Mouse (Mus musculus) heart, embryonic 13.5 days (tissue): ENCODE measurements around the gene Coa3. TPM values are rescaled to one million over a fixed set of nuclear protein-coding genes. Genes with fewer than 3 reads are reported as not detected.
A peak's percentile ranks its signal among the peaks of the same experiment; 100 is the strongest.

ENCODE experiments used
- ATAC-seq: fragments of 200-750 bp; cut with Nextera tagmentation; 2 replicates; pipeline ENCODE4 v1.8.0; 2017; ENCODE audit warnings: moderate TSS enrichment; ENCODE audit not compliant: insufficient number of reproducible peaks, low FRiP score, low TSS enrichment; ENCODE audit errors: extremely low read depth
- H3K27ac ChIP-seq: fragments of 300-500 bp; sonication (generic); replicated peaks from 2 replicates; pipeline ENCODE4 v1.5.1; 2015; ENCODE audit warnings: moderate library complexity, mild to moderate bottlenecking, inconsistent platforms
- H3K27me3 ChIP-seq: fragments of 300-500 bp; sonication (generic); replicated peaks from 2 replicates; pipeline ENCODE4 v1.6.1; 2015; ENCODE audit warnings: mild to moderate bottlenecking, inconsistent platforms
- H3K36me3 ChIP-seq: fragments of 300-500 bp; sonication (generic); 2 replicates; pipeline ENCODE4 v1.6.1; 2015; ENCODE audit warnings: mild to moderate bottlenecking, inconsistent platforms
- H3K4me1 ChIP-seq: fragments of 300-500 bp; sonication (generic); 2 replicates; pipeline ENCODE4 v1.6.1; 2015; ENCODE audit warnings: inconsistent platforms
- H3K4me2 ChIP-seq: fragments of 300-500 bp; sonication (generic); 2 replicates; pipeline ENCODE4 v1.6.1; 2015; ENCODE audit warnings: inconsistent platforms, mild to moderate bottlenecking, moderate library complexity
- H3K4me3 ChIP-seq: fragments of 300-500 bp; sonication (generic); 2 replicates; pipeline ENCODE4 v1.5.1; 2015; ENCODE audit warnings: moderate library complexity, mild to moderate bottlenecking, inconsistent platforms
- H3K9ac ChIP-seq: fragments of 300-500 bp; sonication (generic); 2 replicates; pipeline ENCODE4 v1.6.1; 2015; ENCODE audit warnings: inconsistent platforms, mild to moderate bottlenecking, moderate library complexity
- H3K9me3 ChIP-seq: fragments of 300-500 bp; sonication (generic); 2 replicates; pipeline ENCODE4 v1.6.1; 2016; ENCODE audit warnings: inconsistent platforms
- WGBS: fragments of 180-500 bp; shearing (Covaris S2); methylation state at CpG from one replicate; pipeline ENCODE4 v1.1.7; 2015; ENCODE audit warnings: mixed read lengths; 5-methylcytosine and 5-hydroxymethylcytosine counted together
- polyA plus RNA-seq: library from polyadenylated mRNA; unstranded; fragments of >200 nt; fragmentation: Nextera tagmentation; extraction: Ambion mirVana; gene quantifications from 2 replicates; pipeline ENCODE4 v1.2.1, GENCODE M21; 2015

Coa3 gene
- polyA plus RNA-seq, 1 experiment from 2014 or later: 165 TPM

- Histone ChIP-seq H3K36me3 (no peaks in the 10 kb centered on the region), H3K4me1 (peaks cover 36% of the 10 kb centered on the region), H3K4me2 (peak overlapping the region; percentile 92), H3K27me3 (peaks cover 54% of the 10 kb centered on the region), H3K4me3 (peak overlapping the region; percentile 79), H3K9me3 (no peaks in the 10 kb centered on the region), H3K27ac (peak overlapping the region; percentile 94), H3K9ac (peak overlapping the region; percentile 91)
- ATAC-seq: no peak
- 23% methylated on average over 14 of the region's 14 CpGs for WGBS
Measured at GRCm38 (mm10) chr11:101248258-101248994, 30.5 kb downstream of the Coa3 start.

GRCm38 (mm10) chr11:101247521-101248030, 31.3 kb downstream of the Coa3 start:
- Histone ChIP-seq H3K4me3 (peak overlapping the region; percentile 79), H3K4me2 (peak overlapping the region; percentile 92), H3K9ac (peak overlapping the region; percentile 91), H3K27ac (peak overlapping the region; percentile 94), H3K4me1 (peaks cover 30% of the 10 kb centered on the region), H3K36me3 (no peaks in the 10 kb centered on the region), H3K9me3 (no peaks in the 10 kb centered on the region), H3K27me3 (peaks cover 58% of the 10 kb centered on the region)
- 63% methylated on average over 6 of the region's 6 CpGs for WGBS
- no peak for ATAC-seq

GRCm38 (mm10) chr11:101246702-101247012, 32.3 kb downstream of the Coa3 start:
- peak overlapping the region; percentile 91 for H3K9ac ChIP-seq
- H3K9me3 ChIP-seq: no peaks in the 10 kb centered on the region
- peaks cover 58% of the 10 kb centered on the region for H3K27me3 ChIP-seq
- peak overlapping the region; percentile 94 for H3K27ac ChIP-seq
- peak overlapping the region; percentile 92 for H3K4me2 ChIP-seq
- H3K36me3 ChIP-seq: no peaks in the 10 kb centered on the region
- H3K4me1 ChIP-seq: peaks cover 26% of the 10 kb centered on the region
- H3K4me3 ChIP-seq: peak overlapping the region; percentile 79
- peak; percentile 25; the same call in 1 of the 2 replicates for ATAC-seq
- WGBS: 4% methylated on average over 7 of the region's 7 CpGs

GRCm38 (mm10) chr11:101245855-101246701, 32.8 kb downstream of the Coa3 start, which contains the start of gene Ramp2:
Gene Ramp2 (plus strand): TSS chr11:101246028.
- H3K4me2 ChIP-seq: peak within 1 kb of the TSS; percentile 92

GRCm38 (mm10) chr11:101245071-101245470, 33.8 kb downstream of the Coa3 start:
- Histone ChIP-seq H3K27me3 (peaks cover 58% of the 10 kb centered on the region), H3K4me3 (peak overlapping the region; percentile 79), H3K4me1 (peaks cover 26% of the 10 kb centered on the region), H3K36me3 (no peaks in the 10 kb centered on the region), H3K4me2 (peak overlapping the region; percentile 92), H3K9me3 (no peaks in the 10 kb centered on the region), H3K9ac (peak overlapping the region; percentile 91; the same call in 1 of the 2 replicates), H3K27ac (peak overlapping the region; percentile 94)
- no peak for ATAC-seq
- WGBS: 41% methylated on average over 4 of the region's 4 CpGs

More at GRCm38 (mm10) chr11:101245855-101246701, 32.8 kb downstream of the Coa3 start, which contains the start of gene Ramp2:
- Histone ChIP-seq H3K4me1 (peaks cover 26% of the 10 kb centered on the region), H3K36me3 (no peaks in the 10 kb centered on the region), H3K9me3 (no peaks in the 10 kb centered on the region), H3K27me3 (peaks cover 58% of the 10 kb centered on the region), H3K27ac (peak within 1 kb of the TSS; percentile 94), H3K4me3 (peak within 1 kb of the TSS; percentile 79), H3K9ac (peak within 1 kb of the TSS; percentile 91)
- peak; percentile 26; the same call in 1 of the 2 replicates for ATAC-seq
- 1% methylated on average over 62 of the region's 63 CpGs for WGBS

- ATAC-seq: no peak
- no peaks in the 10 kb centered on the region for H3K9me3 ChIP-seq
- H3K27me3 ChIP-seq: peaks cover under 1% of the 10 kb centered on the region; the same call in 1 of the 2 replicates
- no peaks in the 10 kb centered on the region for H3K36me3 ChIP-seq
- H3K4me2 ChIP-seq: peak overlapping the region; percentile 14; the same call in 1 of the 2 replicates
- H3K27ac ChIP-seq: peak overlapping the region; percentile 88
- H3K9ac ChIP-seq: no peak overlapping the region
- H3K4me1 ChIP-seq: peaks cover 10% of the 10 kb centered on the region
- 30% methylated on average over 5 of the region's 5 CpGs for WGBS
- no peak overlapping the region for H3K4me3 ChIP-seq
Measured at GRCm38 (mm10) chr11:101238071-101238647, 40.8 kb downstream of the Coa3 start.

GRCm38 (mm10) chr11:101236782-101237181, 42.1 kb downstream of the Coa3 start:
- 88% methylated on average over 5 of the region's 5 CpGs for WGBS
- no peaks in the 10 kb centered on the region for H3K9me3 ChIP-seq
- H3K27me3 ChIP-seq: no peaks in the 10 kb centered on the region
- no peak overlapping the region for H3K4me3 ChIP-seq
- H3K4me1 ChIP-seq: peaks cover 14% of the 10 kb centered on the region
- H3K9ac ChIP-seq: no peak overlapping the region
- H3K36me3 ChIP-seq: no peaks in the 10 kb centered on the region
- H3K27ac ChIP-seq: peak overlapping the region; percentile 88; the same call in 1 of the 2 replicates
- no peak for ATAC-seq
- H3K4me2 ChIP-seq: no peak overlapping the region

GRCm38 (mm10) chr11:101235429-101235828, 43.5 kb downstream of the Coa3 start:
- Histone ChIP-seq H3K27ac (no peak overlapping the region), H3K27me3 (0 out of 2 replicates have a peak, but pooled peaks cover 2% of the 10 kb centered on the region), H3K36me3 (no peaks in the 10 kb centered on the region), H3K4me2 (no peak overlapping the region), H3K4me3 (no peak overlapping the region), H3K9me3 (no peaks in the 10 kb centered on the region), H3K9ac (no peak overlapping the region), H3K4me1 (peaks cover 27% of the 10 kb centered on the region)
- ATAC-seq: no peak

GRCm38 (mm10) chr11:101234124-101234523, 44.8 kb downstream of the Coa3 start:
- H3K27me3 ChIP-seq: 0 out of 2 replicates have a peak, but pooled peaks cover 7% of the 10 kb centered on the region
- ATAC-seq: no peak
- no peaks in the 10 kb centered on the region for H3K36me3 ChIP-seq
- peaks cover 40% of the 10 kb centered on the region for H3K4me1 ChIP-seq
- H3K9me3 ChIP-seq: no peaks in the 10 kb centered on the region
- H3K27ac ChIP-seq: no peak overlapping the region
- no peak overlapping the region for H3K4me3 ChIP-seq
- H3K4me2 ChIP-seq: no peak overlapping the region
- H3K9ac ChIP-seq: no peak overlapping the region

- whole genome bisulfite sequencing: 66% methylated on average over 1 of the region's 1 CpGs
- ATAC-seq: no peak
- H3K4me1 ChIP-seq: peaks cover 40% of the 10 kb centered on the region
- no peaks in the 10 kb centered on the region for H3K9me3 ChIP-seq
- H3K27me3 ChIP-seq: 0 out of 2 replicates have a peak, but pooled peaks cover 8% of the 10 kb centered on the region
- H3K4me3 ChIP-seq: no peak overlapping the region
- H3K9ac ChIP-seq: no peak overlapping the region
- H3K27ac ChIP-seq: no peak overlapping the region
- H3K4me2 ChIP-seq: no peak overlapping the region
- H3K36me3 ChIP-seq: no peaks in the 10 kb centered on the region
Measured at GRCm38 (mm10) chr11:101233240-101233639, 45.7 kb downstream of the Coa3 start.
